Mouse (Mus musculus): ENCODE data around the gene Sfrp5. TPM values are rescaled to one million over a fixed set of nuclear protein-coding genes. Genes with fewer than 3 reads are reported as not detected.

Sfrp5 gene
- polyA plus RNA-seq, 2 experiments: 0.05 TPM; not detected in 1

DNA sequence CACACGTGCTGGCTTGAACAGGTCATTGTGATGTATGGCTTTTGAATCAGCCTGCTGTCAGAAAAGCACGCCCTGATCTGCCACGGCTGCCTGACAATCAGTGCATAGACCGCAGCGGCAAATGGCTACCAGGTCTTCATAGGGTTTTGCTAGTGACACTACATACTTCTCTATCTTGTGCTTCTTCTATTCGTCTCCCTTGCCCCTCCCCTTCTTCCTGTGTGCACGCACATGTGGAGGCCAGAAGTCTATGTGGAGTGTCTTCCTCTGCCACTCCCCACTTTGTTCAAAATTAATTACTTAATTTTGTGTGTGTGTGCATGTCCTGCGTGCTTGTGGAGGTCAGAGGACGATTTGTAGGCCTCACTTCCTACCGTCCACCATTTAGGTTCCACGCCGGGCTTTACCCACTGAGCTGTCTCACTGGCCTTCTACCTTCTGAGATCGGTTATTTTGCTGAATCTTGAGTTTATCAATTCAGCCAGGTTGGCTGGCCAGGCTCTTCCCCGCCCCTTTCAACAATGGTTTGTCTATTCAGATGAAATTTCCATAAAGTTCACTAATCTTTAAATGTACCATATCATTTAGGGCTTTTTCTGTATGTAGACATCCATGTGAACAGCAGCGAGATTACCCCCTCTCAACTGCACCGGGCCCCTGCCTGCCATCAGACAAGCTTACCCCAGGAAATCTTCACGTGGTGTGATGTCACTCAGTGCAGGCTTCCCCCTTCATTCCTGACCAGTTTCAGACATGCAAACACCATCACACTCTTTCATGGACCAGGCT is 27.6 kb upstream of the Sfrp5 start:
- no peaks in the 10 kb centered on the region for H3K36me3 ChIP-seq (replicated peaks; ENCODE audit: control insufficient read depth, insufficient read depth, low read depth)
- H3K4me2 ChIP-seq (ENCODE audit: low read depth): peak overlapping the region; percentile 40
- no peak overlapping the region for H3K4me3 ChIP-seq (ENCODE audit: insufficient read depth in 1 of 2, low read depth in 2 of 2, low read length in 2 of 2)
- H3K27me3 ChIP-seq (ENCODE audit: control insufficient read depth, insufficient read depth, low read length): no peaks in the 10 kb centered on the region
- no peak for TF ChIP-seq CTCF (IDR thresholded peaks at IDR 0.05; ENCODE audit: low read depth)
- no peak for TF ChIP-seq EP300 (IDR thresholded peaks at IDR 0.05; ENCODE audit: low read depth)
- H3K27ac ChIP-seq: no peak overlapping the region
- no peaks in the 10 kb centered on the region for H3K9me3 ChIP-seq (ENCODE audit: control insufficient read depth, low read length)
- WGBS (ENCODE audit: insufficient replicate concordance): 51% methylated on average over 17 of the region's 17 CpGs
- ATAC-seq (ENCODE audit: insufficient read depth): no peak
- no peak for DNase-seq (ENCODE audit: low read depth in 3 of 3, low spot score in 3 of 3)
- no peak overlapping the region for H3K9ac ChIP-seq (replicated peaks)
- peaks cover 15 to 16% of the 10 kb centered on the region in 2 experiments for H3K4me1 ChIP-seq (replicated peaks; ENCODE audit: control insufficient read depth in 2 of 2, insufficient read depth in 2 of 2, low read length in 1 of 2)

DNA sequence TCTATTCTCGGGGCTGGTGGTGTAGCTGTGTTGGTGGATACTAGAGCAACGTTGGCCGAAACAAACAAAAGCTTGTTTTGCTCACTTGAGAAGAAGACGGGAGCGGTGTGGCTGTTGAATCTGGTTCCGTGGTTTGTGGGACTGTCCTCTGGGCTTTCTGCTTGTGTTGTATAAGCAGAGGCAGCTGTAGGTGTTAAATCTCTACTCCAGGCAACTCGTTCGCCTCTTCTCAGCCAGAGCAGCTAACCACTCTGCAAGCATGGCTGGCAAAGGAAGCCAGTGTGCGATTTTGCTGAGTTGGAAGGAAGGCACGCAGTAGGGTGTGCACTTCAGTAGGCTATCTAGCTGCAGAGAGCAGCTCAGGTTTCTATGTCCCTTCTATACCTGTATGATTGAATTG is 24.4 kb upstream of the Sfrp5 start:
- WGBS (ENCODE audit: insufficient replicate concordance): 54% methylated on average over 10 of the region's 10 CpGs
- TF ChIP-seq EP300 (IDR thresholded peaks at IDR 0.05; ENCODE audit: low read depth) (no peak), CTCF (IDR thresholded peaks at IDR 0.05; ENCODE audit: low read depth) (no peak)

DNA sequence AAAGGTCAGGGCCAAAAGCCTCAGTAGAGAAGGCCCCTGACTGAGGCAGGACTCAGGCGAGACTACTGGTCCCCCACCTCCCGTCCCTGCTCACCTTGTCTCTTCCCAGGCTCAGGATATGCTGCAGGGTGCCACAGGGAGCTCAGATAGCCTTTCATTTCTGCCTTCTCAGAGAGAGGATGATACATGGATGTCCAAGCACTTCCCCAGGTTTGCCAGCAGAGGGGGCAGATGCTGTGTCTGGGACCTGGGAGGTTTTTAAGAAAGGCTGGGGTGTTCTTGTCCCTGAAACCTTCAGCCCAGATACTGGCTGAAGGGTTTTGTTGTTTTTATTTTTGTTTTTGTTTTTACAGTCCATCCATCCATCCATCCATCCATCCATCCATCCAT is 15.3 kb upstream of the Sfrp5 start:
- no peaks in the 10 kb centered on the region for H3K9me3 ChIP-seq (ENCODE audit: control insufficient read depth, low read length)
- TF ChIP-seq EP300 (IDR thresholded peaks at IDR 0.05; ENCODE audit: low read depth): no peak
- peak; percentile 72 for TF ChIP-seq CTCF (IDR thresholded peaks at IDR 0.05; ENCODE audit: low read depth)
- H3K4me2 ChIP-seq (ENCODE audit: low read depth): no peak overlapping the region
- no peak for ATAC-seq (ENCODE audit: insufficient read depth)
- WGBS (ENCODE audit: insufficient replicate concordance): 10% methylated on average over 2 of the region's 2 CpGs
- H3K27me3 ChIP-seq (ENCODE audit: control insufficient read depth, insufficient read depth, low read length): no peaks in the 10 kb centered on the region
- H3K27ac ChIP-seq: no peak overlapping the region
- no peak for DNase-seq (ENCODE audit: low read depth in 3 of 3, low spot score in 3 of 3)
- H3K4me1 ChIP-seq (replicated peaks; ENCODE audit: control insufficient read depth in 2 of 2, insufficient read depth in 2 of 2, low read length in 1 of 2): no peaks in the 10 kb centered on the region; a peak in 1 of 4 replicates
- H3K4me3 ChIP-seq (ENCODE audit: insufficient read depth in 1 of 2, low read depth in 2 of 2, low read length in 2 of 2): no peak overlapping the region
- no peaks in the 10 kb centered on the region for H3K36me3 ChIP-seq (replicated peaks; ENCODE audit: control insufficient read depth, insufficient read depth, low read depth)
- no peak overlapping the region for H3K9ac ChIP-seq (replicated peaks)

More for the DNA sequence above, 24.4 kb upstream of the Sfrp5 start:
- Histone ChIP-seq H3K36me3 (replicated peaks; ENCODE audit: control insufficient read depth, insufficient read depth, low read depth) (no peaks in the 10 kb centered on the region), H3K9ac (replicated peaks) (no peak overlapping the region), H3K4me3 (ENCODE audit: insufficient read depth in 1 of 2, low read depth in 2 of 2, low read length in 2 of 2) (no peak overlapping the region), H3K9me3 (ENCODE audit: control insufficient read depth, low read length) (no peaks in the 10 kb centered on the region), H3K4me2 (ENCODE audit: low read depth) (no peak overlapping the region), H3K4me1 (replicated peaks; ENCODE audit: control insufficient read depth in 2 of 2, insufficient read depth in 2 of 2, low read length in 1 of 2) (peaks cover 15 to 16% of the 10 kb centered on the region in 2 experiments), H3K27me3 (ENCODE audit: control insufficient read depth, insufficient read depth, low read length) (no peaks in the 10 kb centered on the region), H3K27ac (no peak overlapping the region)
- DNase-seq (ENCODE audit: low read depth in 3 of 3, low spot score in 3 of 3) (no peak), ATAC-seq (ENCODE audit: insufficient read depth) (no peak)

DNA sequence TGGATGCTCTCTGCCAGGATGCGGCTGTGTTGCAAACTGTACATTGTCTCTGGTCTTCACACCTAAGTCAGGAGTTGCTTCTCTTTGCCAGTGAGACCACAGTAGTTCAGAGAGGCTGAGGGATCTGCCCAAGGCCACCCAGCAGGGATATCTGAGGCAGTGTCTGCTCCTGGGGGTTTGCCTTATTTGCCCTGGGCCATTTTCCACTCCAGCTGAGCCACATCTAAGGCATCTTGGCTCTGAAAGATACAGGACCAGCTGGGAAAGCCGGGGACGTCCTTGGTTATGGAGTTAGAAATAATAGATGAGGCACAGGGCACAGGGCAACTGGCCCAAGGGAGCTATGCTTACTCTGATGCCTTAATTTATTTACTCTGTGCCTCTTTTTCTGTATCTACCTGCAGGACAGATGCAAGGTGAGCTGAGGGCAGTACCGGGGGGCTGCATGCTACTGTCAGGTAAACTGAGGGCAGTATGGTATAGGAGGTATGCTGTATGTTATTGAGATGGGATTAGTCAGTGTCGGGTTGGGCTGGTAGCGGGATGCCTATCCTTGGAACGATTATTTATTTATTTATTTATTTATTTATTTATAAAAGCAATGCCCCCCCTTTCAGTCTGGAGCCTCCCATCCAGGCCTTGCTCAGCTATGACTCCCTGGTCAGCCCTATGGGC is 14.8 kb upstream of the Sfrp5 start:
- H3K9me3 ChIP-seq (ENCODE audit: control insufficient read depth, low read length): no peaks in the 10 kb centered on the region
- H3K4me1 ChIP-seq (replicated peaks; ENCODE audit: control insufficient read depth in 2 of 2, insufficient read depth in 2 of 2, low read length in 1 of 2): peaks cover 0 to 2% of the 10 kb centered on the region in 2 experiments; a peak in 1 of 4 replicates
- no peak overlapping the region for H3K4me2 ChIP-seq (ENCODE audit: low read depth)
- no peaks in the 10 kb centered on the region for H3K27me3 ChIP-seq (ENCODE audit: control insufficient read depth, insufficient read depth, low read length)
- no peak overlapping the region for H3K27ac ChIP-seq
- TF ChIP-seq EP300 (IDR thresholded peaks at IDR 0.05; ENCODE audit: low read depth): no peak
- no peak for TF ChIP-seq CTCF (IDR thresholded peaks at IDR 0.05; ENCODE audit: low read depth)
- 59% methylated on average over 7 of the region's 7 CpGs for WGBS (ENCODE audit: insufficient replicate concordance)
- no peak overlapping the region for H3K4me3 ChIP-seq (ENCODE audit: insufficient read depth in 1 of 2, low read depth in 2 of 2, low read length in 2 of 2)
- no peak for DNase-seq (ENCODE audit: low read depth in 3 of 3, low spot score in 3 of 3)
- no peak for ATAC-seq (ENCODE audit: insufficient read depth)
- H3K36me3 ChIP-seq (replicated peaks; ENCODE audit: control insufficient read depth, insufficient read depth, low read depth): no peaks in the 10 kb centered on the region
- no peak overlapping the region for H3K9ac ChIP-seq (replicated peaks)

DNA sequence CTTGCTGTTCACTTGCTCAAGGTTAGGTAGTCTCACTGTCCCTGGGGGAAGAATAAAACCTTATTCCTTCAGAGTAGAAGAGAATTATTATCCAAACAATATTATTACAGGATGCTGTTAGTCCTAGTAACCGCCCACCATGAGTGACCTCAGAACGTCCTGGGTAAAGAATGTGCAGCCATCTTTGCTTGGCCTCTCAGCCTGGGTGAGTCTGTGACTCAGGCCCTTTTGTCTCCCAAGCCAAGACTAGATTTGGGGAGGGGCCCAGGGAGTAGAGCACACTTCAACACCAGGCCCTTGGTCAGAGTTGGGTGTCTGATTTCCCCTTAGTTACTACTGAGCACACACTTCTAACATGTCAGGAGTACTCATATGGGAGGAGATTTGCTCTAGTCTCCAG is 12.5 kb upstream of the Sfrp5 start:
- H3K9ac ChIP-seq (replicated peaks): no peak overlapping the region
- 32% methylated on average over 2 of the region's 2 CpGs for WGBS (ENCODE audit: insufficient replicate concordance)
- DNase-seq (ENCODE audit: low read depth in 3 of 3, low spot score in 3 of 3): no peak

More for the DNA sequence above, 12.5 kb upstream of the Sfrp5 start:
- TF ChIP-seq EP300 (IDR thresholded peaks at IDR 0.05; ENCODE audit: low read depth): no peak
- TF ChIP-seq CTCF (IDR thresholded peaks at IDR 0.05; ENCODE audit: low read depth): no peak
- Histone ChIP-seq H3K4me3 (ENCODE audit: insufficient read depth in 1 of 2, low read depth in 2 of 2, low read length in 2 of 2) (no peak overlapping the region), H3K27me3 (ENCODE audit: control insufficient read depth, insufficient read depth, low read length) (no peaks in the 10 kb centered on the region), H3K4me1 (replicated peaks; ENCODE audit: control insufficient read depth in 2 of 2, insufficient read depth in 2 of 2, low read length in 1 of 2) (peaks cover 0 to 2% of the 10 kb centered on the region in 2 experiments; a peak in 1 of 4 replicates), H3K27ac (no peak overlapping the region), H3K9me3 (ENCODE audit: control insufficient read depth, low read length) (no peaks in the 10 kb centered on the region), H3K4me2 (ENCODE audit: low read depth) (no peak overlapping the region), H3K36me3 (replicated peaks; ENCODE audit: control insufficient read depth, insufficient read depth, low read depth) (no peaks in the 10 kb centered on the region)
- no peak for ATAC-seq (ENCODE audit: insufficient read depth)

All from liver, embryonic 14.5 days (tissue).